Mouse (Mus musculus): Measurements from ENCODE around the gene Ctnna2.

Gene Ctnna2

DNA sequence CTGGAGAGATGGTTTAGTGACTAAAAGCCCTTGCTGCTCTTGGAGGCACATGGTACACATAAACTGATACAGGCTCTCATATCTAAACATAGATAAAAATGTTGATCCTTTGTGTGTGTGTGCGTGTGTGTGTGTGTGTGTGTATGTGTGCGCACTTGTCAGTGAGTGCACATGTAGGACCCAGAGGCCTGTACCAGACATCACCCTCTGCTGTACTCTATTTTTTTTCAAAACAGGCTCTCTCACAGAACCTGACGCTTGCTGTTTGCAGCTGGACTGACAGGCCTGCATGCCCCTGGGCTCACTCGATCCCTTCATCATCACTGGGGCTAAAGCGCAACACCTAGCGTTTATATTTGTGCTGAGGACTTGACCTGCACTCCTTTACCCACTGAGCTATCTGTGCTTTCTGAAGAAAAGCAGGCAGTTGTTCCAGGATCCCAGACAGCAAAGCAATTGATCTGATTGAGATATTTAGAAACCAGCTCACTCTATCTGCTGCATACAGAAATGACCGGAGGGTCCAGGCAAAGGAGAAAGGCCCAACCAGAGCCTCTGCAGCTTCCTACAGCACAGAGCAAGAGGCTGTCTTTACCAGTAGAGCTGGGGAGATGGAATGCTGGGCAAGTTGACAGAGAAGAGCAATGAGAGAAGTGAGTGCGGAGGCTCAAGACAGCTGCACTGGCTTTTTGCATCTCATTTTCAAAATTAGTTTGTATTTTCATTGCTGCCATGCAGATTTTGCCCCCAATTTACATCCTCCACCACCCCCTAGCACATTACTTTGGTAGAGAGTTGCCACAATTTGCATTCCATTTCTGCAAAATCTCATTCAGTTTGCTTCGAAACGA is 870.2 kb downstream of the Ctnna2 start:
- DNase-seq: no peak

- DNase-seq: no peak
Observed at GRCm38 (mm10) chr6:77101047-77101446, 878.5 kb downstream of the Ctnna2 start.

GRCm38 (mm10) chr6:77098540-77098939 is 881.0 kb downstream of the Ctnna2 start:
- no peak for DNase-seq

GRCm38 (mm10) chr6:77075396-77076376 is 903.8 kb downstream of the Ctnna2 start:
- peak; percentile 93 for DNase-seq

- DNase-seq: no peak
Observed at GRCm38 (mm10) chr6:77069595-77069994, 909.9 kb downstream of the Ctnna2 start.

GRCm38 (mm10) chr6:77050690-77051089 is 928.8 kb downstream of the Ctnna2 start:
- no peak for DNase-seq

DNA sequence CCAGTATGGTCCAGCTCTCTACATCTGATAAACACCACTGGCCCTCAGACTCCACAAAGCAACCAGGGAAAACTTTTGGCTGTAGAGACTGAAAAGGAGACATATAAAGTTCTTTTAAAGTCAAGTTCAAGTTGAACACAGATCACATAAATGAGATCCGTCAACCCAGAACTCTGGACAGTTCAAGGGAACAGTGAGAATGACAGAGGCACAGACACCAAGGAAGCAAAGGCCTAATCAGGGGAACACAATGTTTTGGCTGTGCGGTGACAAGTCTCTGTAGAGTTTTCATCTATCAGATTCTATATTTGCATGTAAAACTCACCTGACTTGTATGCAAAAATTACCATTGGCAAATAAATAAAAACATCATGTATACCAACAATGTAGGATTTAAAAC is 929.3 kb downstream of the Ctnna2 start:
- no peak for DNase-seq

- no peak for DNase-seq
Observed at GRCm38 (mm10) chr6:77047568-77047967, 931.9 kb downstream of the Ctnna2 start.

GRCm38 (mm10) chr6:77025066-77025465 is 954.4 kb downstream of the Ctnna2 start:
- no peak for DNase-seq

DNA sequence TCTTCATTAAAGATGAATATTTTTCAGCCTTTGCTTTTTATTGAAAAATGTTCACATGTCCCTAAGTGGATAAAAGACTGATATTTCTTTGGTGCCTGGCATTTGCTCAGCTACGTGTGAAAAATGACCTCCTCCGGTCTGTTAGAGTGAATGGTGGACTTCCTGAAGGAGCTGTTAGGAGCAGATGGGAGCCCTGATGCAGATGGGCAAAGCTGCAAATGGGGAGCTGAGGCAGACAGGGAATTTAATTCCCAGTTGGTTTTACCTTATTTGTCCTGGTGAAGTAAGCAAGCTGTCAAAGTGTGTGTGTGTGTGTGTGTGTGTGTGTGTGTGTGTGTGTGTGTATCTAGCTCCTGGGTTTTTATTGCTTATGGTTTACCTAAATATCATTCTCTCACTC is 966.3 kb downstream of the Ctnna2 start:
- no peak for DNase-seq

DNA sequence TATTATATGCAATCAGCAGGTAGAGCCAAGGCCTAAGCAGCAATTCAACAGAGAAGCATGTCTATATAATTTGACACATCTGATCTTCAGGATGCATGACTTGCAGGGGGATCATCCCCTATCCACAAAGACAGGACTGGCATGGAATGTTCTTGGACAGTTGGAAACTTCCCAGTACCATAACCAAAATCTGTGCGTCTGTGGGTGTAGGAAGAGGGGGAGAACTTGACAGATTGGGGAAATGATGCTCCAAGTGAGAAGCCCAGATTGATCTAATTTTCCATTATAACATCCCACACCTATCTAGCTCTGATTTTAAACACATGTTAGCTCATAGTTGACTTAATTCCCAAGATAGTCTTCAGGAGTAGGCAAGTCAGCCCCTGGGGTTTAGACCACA is 968.5 kb downstream of the Ctnna2 start:
- no peak for DNase-seq

DNA sequence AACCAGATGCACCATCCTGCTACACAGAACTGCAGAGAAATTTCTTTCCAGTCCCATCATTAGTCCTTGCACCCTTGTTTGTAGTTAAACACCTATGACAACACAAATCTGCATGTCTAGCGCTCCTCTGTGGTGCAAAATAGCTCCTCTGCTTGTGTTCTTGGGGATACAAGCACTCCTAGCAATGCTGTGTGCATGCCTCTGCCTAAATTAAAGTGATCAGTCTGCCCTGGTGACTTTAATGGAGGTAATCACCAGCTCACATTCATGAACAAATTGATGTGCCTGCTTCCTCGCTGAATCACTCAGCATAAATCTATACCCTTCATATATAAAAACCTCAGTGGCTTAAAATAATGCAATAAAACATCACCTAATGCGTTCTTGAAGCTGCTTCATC is 987.4 kb downstream of the Ctnna2 start:
- no peak for DNase-seq

DNA sequence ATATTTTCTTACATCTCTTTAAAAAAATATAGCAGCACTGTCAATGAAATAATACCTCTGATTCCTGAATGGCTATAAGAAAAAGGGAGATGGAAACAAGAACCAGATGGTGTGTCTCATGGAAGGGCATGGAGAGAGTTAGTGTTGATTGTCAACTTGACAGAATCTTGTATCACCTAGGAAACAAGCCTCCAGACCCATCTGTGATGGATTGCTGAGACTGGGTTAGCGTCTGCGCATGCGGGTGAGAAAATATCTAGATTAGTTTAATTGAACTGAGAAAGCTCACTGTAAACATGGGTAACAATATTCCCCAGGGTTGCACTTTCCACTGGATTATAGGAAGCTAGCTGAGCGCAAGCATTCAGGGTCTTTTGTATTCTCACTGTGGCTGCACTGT is 994.7 kb downstream of the Ctnna2 start:
- no peak for DNase-seq

DNA sequence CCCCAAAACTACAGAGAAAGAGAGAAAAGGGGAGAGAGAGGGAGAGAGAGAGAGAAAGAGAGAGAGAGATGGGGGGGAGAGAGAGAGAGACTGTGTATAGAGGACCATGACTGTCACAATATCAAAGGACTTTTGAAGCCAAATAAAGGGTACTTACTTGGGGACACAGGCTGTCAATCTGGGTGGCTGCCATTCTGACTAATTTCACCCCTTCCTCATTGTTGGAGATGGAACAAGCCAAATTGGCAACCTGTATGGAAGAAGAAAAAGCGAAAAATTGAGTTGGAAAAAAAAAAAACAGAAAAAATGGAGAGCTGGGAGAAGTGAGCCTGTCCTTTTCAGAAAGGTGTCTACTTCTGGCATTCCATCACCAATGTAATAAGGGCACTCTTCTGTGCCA is 997.8 kb downstream of the Ctnna2 start:
- DNase-seq: no peak

GRCm38 (mm10) chr6:76979247-76979850 is 1000.1 kb downstream of the Ctnna2 start:
- no peak for DNase-seq

DNA sequence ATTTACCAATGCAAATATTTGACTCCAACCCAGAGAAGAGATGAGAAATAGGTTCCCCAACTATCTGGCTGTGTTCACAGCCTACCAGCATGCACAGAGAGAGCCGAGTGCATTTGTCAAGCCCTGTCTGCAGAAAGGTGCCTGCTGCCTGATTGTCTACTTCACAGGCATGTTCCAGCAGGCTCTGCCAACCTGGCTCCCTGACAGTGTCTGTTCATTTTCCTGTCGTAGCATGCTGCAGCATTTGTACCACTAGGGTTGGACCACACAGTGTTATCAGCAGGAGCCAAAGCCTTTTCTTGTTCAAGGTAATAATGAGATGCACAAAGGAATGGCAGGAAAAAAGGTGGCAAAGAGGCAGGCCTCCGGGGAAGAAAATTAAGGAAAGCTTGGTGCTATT is 1001.7 kb downstream of the Ctnna2 start:
- DNase-seq: peak; percentile 86

DNA sequence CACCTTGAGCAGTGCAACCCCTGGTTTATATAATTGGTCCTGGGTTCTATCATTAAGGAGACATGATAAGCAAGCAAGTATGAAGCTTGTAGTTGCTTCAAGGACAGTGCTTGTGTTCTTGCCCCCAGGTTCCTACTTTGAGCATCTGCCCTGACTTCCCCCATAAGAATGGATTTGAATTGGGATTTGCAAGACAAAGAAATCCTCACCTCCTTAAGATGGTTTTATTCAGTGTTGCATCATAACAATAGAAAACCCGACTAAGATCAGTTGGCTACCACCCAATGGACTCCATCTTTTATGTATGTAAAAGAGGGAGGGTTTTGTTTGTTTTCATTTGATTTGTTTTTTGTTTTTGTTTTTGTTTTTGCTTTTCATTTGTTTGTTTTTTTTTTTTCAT is 1005.2 kb downstream of the Ctnna2 start:
- DNase-seq: no peak

- DNase-seq: peak; percentile 30
Observed at GRCm38 (mm10) chr6:76964998-76965432, 1014.5 kb downstream of the Ctnna2 start.

GRCm38 (mm10) chr6:76908086-76908485 is 1071.4 kb downstream of the Ctnna2 start:
- DNase-seq: no peak

GRCm38 (mm10) chr6:76897156-76897555 is 1082.3 kb downstream of the Ctnna2 start:
- DNase-seq: no peak
